Mouse (Mus musculus) testis, adult 2 months (tissue): ENCODE measurements around the gene Ahdc1.

Experiments used
- CTCF ChIP-seq: fragments of 200-500 bp; IDR thresholded peaks from 2 replicates; pipeline ENCODE4 v1.5.1; 2012; ENCODE audit warnings: low read depth, mild to moderate bottlenecking, inconsistent platforms, low read length, moderate library complexity; ENCODE audit not compliant: control insufficient read depth, insufficient read depth, insufficient replicate concordance
- POLR2A ChIP-seq: fragments of 200-500 bp; IDR thresholded peaks from 2 replicates; pipeline ENCODE4 v1.6.1; 2012; ENCODE audit warnings: low read depth, mild to moderate bottlenecking, inconsistent platforms, low read length, moderate library complexity; ENCODE audit not compliant: control insufficient read depth

GRCm38 (mm10) chr4:133027721-133028120 lies 16.7 kb downstream of the Ahdc1 start:
- TF ChIP-seq CTCF (no peak), POLR2A (no peak)
